Mouse (Mus musculus): ENCODE results near the gene G0s2.

The G0s2 gene

DNA sequence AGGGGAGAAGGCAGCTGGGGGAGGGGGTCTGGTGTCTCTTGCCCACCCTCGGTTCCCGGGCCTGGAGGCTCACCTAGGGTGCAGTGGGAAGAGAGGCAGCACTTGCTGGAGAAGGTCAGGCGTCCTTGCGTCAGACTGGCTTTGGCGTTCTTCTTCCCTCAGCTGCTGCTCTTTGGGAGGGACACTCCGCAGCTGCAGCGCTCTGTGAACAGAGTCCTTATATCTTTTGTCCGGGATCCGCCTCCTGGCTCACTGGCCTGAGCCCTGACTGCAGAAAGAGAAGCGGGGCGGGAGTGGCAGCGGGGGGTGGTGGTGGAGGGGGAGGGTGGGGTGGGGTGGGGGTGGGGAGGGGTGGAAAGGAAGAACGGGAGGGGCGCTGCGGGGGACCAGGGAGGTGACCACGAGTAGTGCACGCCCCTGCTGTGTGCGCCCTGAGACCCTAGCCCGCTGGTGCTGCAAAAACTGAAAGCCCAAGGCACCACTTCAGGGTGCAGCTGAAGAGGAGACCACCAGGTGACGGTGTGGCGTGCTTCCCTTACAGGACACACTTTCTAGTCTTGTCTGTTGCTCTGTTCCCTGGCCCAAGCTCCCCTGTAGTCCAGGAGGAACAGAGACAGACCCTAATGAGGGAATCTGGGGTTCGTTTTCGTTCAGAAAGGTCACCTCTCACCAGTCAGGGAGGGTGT lies at the start of gene G0s2:
G0s2 (minus strand) TSS at position 302 of the 686 bp plus-strand sequence.
- DNase-seq: peak; percentile 66

DNA sequence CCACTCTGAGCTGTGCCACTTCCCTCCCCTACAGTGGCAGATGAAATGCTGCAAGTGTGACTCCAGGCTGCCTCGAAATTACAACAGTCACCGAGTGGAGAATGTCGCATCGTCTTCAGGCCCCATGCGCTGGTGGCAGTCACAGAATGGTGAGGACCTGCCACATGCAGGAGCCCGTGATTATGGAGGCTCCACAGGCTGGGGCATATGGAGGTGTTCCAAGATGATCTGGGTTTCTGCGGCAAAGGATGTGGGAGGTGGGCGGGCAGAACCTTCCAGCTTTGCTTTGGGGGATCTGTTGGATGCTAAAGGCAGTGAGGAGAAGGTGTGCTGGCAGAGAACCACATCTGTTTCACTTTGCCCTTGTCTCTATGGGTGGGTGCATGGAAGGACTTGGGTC lies 47.4 kb upstream of the G0s2 start:
- peak; percentile 52 for DNase-seq

GRCm38 (mm10) chr1:193319721-193320120 lies 46.7 kb upstream of the G0s2 start:
- DNase-seq: no peak

GRCm38 (mm10) chr1:193317159-193317559 lies 44.1 kb upstream of the G0s2 start:
- DNase-seq: peak; percentile 62

DNA sequence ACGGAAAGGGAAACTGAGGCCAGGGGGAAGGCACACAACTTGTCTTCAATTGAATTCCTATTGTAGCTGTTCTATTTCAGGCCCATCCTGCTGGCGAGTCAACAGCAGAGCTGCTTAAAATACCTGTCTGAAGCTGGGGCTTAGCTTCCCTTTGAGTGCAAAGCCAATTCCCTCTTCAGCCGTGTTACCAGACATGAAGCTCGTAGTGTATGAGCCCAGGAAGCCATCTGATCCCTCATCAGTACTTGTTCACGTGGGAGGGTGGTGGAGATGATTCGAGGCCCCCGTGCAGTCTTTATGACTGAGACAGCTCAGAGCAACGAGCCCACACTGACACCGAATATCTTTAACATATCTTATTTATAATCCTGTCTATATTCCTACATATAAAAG lies 43.3 kb upstream of the G0s2 start:
- no peak for DNase-seq

GRCm38 (mm10) chr1:193315705-193316357 lies 42.8 kb upstream of the G0s2 start:
- DNase-seq: peak; percentile 66

DNA sequence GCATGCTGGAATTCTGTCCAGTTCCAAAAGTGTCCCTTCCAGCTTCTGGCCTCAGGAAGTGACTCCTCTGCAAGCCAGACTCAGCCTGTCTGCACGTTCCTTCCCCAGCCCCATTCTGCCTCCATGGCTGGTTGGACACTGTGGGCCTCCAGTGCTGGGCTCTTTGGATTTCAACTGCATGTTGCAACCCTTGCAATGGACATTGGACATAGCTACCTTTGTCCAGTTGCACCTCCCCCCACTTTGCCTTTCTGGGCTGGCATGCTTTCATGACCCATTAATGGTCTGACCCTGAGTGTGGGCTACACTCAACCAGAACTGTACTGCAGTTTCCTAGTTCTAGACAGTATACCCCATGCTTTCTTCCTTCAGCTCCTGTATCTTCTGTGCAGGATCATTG lies 38.6 kb upstream of the G0s2 start:
- DNase-seq: no peak

DNA sequence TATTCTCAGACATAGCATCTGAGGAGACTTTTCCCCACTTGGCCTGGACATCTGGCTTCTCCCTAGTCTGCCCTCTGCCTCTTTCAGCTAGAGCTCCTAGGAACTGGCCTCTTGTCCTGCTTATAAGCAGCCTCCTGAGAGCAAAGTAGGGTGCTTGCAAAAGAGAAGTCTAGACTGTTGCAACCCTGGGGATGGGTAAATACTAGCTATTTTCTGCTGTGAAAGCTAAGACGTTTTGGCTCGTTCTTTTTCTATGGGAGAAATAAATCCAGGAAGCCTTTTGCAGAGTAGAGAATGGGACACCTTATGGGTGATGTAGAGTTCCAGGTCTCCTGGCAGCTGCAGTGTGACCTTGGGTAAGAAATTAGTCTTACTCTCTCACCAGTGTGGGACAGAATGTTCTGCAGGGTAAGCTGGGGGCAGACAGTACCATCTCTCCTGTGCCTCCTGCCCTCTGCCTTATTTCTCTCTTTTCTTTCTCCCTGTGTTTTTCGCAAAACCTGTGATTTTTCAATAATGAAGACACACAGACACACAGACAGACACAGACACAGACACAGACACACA lies 37.6 kb upstream of the G0s2 start:
- no peak for DNase-seq

DNA sequence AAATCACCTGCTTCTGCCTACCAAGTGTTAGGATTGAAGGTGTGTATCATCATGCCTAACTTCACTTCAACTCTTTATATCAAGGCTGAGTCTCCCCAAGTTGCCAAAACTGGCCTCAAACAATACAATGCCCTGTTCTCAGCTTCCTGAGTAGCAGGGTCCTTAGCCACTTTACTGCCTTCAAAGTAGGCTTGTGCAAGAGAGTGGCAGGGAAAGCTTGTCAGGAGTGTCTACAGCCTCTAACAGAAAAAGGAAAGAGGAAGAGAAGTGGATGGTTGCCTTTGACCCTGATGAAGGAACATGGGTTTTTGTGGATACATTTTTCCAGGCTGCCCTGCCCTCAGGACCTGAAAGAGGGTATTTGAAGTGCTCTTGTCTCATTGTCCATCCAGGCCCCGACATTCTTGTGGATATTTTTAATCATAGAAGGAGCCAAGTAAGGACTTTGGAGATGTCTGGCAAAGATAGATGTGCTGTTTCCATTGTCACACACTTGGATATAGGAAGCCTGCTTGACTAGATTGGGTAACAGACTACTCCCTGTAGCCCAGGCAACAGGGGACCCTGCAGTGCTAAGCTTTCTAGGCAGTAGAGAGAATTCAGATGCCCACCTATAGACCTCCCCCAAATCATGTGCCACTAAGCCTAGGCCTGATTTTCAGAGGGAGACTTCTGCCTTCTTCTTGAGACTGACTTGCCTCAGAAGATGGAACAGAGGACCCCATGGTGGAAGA lies 36.9 kb upstream of the G0s2 start:
- no peak for DNase-seq

DNA sequence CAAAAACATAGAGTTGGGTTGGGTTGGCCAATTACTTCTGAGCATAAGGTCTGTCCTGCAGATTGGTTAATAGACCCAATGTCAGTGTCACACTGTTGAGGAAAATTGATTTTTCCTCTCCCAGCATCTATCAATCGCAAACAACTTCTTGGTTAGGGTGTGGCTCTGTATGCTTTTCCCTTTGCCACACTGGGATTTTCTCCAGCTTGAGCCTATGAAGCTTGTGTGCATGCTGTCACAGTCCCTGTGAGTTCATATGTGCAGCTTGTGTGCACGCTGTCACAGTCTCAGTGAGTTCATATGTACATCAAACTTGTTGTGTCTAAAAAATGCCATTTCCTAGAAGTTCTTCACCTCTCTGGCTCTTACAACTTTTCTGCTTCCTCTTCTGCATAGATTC lies 33.8 kb upstream of the G0s2 start:
- DNase-seq: no peak

- DNase-seq: no peak
Measured at GRCm38 (mm10) chr1:193305386-193305785, 32.4 kb upstream of the G0s2 start.

DNA sequence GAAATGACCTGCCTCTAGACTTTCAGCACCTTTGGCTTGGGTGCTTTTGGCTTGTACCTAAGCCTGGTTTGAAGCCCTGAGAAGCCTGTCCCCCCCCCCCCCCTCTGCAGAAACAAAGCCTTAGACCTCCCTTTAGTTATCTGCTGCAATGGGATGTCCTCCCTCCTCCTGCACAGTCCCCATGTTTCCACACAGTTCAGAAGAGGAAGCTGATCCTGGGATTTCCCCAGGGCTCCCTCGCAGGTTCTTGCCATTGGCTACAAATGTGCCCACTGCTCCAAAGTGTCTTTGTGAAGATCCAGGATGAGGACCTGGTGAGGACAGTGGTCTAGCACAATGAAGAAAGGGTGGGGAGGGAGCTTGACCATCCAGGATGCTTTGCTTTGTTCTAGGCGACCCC lies 30.1 kb upstream of the G0s2 start:
- DNase-seq: no peak

- no peak for DNase-seq
Measured at GRCm38 (mm10) chr1:193302093-193302405, 29.0 kb upstream of the G0s2 start.

DNA sequence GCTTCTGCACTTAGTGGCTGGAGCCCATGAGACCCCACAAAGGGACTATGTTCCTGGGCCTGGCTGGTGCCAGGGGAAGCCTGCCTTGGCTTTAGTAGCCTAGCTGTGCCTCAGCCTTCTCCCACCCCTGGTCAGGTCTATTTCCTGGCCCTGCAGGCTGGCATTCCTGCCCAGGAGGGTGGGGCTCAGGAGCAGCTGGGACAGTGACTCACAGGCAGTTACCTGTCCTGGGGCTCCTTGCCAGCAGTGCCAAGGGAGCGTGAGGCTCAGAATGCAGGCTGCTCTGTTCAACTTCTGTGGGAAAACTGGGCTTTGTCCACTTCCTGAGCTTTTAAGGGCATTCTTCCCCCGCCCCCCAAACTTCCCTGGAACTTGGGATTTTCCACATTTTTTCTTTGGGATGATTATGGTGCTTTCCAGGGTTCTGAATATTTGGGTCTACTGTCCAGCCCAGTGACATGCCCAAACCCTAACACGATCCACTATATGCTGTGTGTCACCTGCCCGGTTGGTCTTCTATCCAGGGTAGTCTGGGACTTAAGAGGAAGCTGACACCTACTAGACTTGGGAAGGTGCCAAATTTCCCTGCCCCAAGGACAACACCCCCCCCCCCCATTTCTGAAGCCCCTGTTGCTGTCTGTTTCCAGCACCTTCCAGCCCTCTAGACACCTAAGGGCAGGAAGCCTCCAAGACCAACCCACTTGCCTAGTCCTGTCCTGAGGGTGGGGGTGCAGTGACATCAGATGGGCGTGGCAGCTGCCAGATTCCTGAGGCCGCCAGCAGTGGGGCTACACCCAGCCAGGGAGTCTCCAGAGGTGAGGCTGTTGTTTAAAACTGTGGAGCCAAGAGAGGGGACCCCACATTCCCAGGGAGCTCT lies 28.4 kb upstream of the G0s2 start:
- DNase-seq: no peak

GRCm38 (mm10) chr1:193299995-193300394 lies 27.0 kb upstream of the G0s2 start:
- no peak for DNase-seq

DNA sequence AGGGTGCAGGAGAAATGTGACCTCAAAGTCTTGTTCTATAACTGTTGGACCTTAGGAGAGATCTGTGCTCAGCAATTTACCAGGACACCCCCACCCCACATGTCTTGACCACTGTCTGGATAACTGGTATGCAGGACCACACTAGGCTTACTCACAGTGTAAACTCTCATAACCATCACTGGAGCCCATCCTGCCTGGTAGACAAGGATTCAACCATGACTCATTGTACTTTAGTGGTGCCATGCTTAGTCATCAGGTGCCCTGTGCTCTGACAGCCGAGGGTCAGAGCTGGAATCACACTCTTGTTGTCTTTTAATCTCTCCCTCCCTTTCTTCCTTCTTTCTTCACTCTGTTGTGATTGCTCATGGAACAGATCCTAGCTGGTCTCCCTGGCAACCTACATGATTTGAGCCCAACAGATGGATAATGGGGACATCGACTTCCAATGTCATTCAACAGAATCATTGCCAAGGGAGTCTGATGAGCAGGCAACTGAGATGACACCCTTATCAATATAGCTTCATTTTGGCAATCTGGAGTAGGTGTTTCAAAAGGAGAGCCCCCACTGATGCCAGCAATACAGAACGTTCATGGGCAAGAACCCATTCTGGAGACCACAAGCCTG lies 25.2 kb upstream of the G0s2 start:
- DNase-seq: no peak

GRCm38 (mm10) chr1:193295920-193296319 lies 22.9 kb upstream of the G0s2 start:
- no peak for DNase-seq

- no peak for DNase-seq
Measured at GRCm38 (mm10) chr1:193293926-193294325, 20.9 kb upstream of the G0s2 start.

DNA sequence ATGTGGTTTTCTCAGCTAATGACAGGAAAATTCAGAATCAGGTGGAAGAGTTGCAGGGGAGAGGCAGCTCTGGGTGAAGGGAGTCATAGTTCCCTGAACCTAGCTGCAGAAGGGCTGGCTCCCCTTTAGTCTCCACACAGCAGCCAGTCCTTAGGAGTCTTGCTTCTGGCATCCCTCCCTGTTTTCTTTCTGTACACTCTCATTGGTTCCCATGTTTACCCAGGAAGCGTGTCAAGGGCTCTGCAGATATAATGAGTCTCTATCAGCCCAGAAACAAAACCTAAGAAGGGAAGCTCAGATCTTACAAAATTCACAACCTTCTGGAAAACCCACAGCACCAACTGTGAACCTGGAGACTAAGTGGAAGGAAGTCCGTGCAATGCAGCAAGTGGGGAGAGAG lies 20.0 kb upstream of the G0s2 start:
- no peak for DNase-seq

DNA sequence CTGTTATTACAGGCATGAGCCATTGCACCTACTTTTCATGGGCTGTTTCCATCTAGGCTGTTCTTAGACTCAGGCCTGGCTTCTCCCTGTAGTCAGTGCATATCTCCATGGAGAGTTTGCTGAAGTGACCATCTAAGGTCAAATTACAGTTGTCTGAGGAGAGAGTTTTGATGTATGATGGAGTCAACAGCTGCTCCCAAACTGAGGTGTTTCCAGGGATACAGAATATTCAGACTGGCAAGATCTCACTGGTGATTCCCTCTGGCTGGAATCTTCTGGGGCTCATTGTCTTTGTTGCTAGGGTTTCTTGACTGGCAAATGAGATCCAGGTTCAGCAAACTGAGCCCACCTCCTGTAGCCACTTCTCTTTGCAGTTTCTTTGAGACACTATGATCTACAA lies 17.7 kb upstream of the G0s2 start:
- no peak for DNase-seq

DNA sequence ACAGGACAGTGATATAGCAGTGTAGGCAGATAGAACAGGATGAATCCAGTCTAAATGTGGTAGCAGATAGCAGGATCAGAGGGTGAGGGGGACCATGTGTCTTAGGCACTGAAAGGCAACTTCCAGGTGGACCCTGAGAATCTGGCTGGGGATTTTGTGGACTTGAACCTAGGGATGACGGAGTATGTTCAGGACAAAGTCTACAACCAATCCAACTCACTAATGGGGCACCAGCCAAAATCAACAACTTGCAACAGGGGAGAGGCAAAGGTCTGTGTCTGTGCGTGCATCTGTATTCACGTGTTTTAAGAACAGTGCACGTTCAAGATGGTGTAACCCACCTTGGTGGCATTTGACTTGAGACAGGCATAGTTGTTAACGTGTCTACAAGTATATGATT lies 16.9 kb upstream of the G0s2 start:
- DNase-seq: no peak

DNA sequence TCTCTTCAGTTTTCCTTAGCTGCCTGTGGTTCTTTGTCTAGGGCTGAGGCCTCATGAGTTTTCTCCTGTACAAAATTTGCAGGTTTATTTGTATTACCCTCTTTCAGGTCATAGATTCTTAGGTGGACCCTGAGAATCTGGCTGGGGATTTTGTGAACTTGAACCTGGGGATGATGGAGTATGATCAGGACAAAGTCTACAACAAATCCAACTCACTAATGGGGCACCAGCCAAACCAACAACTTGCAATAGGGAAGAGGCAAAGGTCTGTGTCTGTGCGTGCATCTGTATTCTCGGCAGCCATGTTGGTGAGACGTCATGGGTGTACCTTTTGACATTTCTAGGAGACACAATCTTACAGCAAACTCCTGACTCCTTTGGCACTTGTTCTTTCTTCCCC lies 16.1 kb upstream of the G0s2 start:
- DNase-seq: no peak

GRCm38 (mm10) chr1:193287578-193287977 lies 14.6 kb upstream of the G0s2 start:
- DNase-seq: no peak

Data from right cerebral cortex, adult 18-20 months (tissue).